Mouse (Mus musculus): Measurements from ENCODE around the gene Prss50. TPM values are rescaled to one million over a fixed set of nuclear protein-coding genes. Genes with fewer than 3 reads are reported as not detected.

Prss50 gene
- polyA plus RNA-seq, 1 experiment from 2014 or later = 0.97 TPM

- no peak for ATAC-seq (ENCODE audit: insufficient number of reproducible peaks, low FRiP score)
- Histone ChIP-seq H3K27ac (ENCODE audit: poor library complexity, severe bottlenecking) (no peak overlapping the region), H3K27me3 (replicated peaks) (peaks cover 59% of the 10 kb centered on the region), H3K9ac (no peak overlapping the region), H3K4me3 (no peak overlapping the region), H3K9me3 (replicated peaks) (no peaks in the 10 kb centered on the region), H3K36me3 (no peaks in the 10 kb centered on the region), H3K4me2 (no peak overlapping the region), H3K4me1 (replicated peaks) (peaks cover 32% of the 10 kb centered on the region)
- 20% methylated on average over 3 of the region's 3 CpGs for WGBS
Measured at GRCm38 (mm10) chr9:110874660-110875191, 17.0 kb downstream of the Prss50 start.

DNA sequence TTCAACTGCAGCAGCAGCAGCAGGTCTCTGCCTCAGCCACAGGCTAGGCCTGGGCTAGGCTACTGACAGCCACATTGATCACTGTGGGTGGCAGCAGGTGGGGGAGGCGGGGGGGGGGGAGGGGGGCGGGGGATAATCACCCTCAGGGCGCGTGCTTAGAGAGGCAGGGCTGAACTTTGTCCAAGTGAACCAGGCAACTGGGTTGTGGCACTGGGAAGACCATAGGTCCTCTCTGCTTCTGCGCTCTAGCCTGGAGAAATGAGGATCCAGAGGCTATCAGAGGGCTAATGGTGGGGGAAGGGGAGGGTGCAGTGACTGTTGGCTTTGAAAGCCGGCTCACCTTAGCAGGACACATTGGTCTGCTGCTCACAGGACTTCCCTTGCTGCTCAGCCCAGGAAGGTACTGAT is 17.5 kb downstream of the Prss50 start:
- Histone ChIP-seq H3K4me2 (no peak overlapping the region), H3K9me3 (replicated peaks) (no peaks in the 10 kb centered on the region), H3K36me3 (no peaks in the 10 kb centered on the region), H3K27me3 (replicated peaks) (peaks cover 65% of the 10 kb centered on the region), H3K4me1 (replicated peaks) (peaks cover 34% of the 10 kb centered on the region), H3K9ac (no peak overlapping the region), H3K27ac (ENCODE audit: poor library complexity, severe bottlenecking) (no peak overlapping the region), H3K4me3 (no peak overlapping the region)
- WGBS = 27% methylated on average over 4 of the region's 6 CpGs
- ATAC-seq (ENCODE audit: insufficient number of reproducible peaks, low FRiP score) = no peak

DNA sequence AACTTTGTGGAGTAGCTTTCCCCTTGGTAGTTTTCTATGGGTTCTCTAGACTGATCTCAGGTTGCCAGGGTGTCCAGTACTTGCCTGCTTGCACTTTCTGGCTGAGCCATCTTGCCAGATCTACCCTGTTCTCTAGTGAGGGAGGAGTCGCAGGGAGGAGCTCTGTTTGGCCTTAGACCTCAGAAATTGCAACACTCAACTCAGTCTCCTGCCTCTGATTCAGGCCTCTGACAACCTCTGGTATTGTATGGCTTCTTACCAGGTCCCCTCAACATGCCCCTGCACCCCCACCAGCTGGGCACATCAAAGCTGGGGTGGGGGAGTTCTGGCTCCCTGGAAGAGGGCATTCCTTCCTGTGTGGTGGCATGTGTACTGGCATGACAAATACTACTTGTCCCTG is 19.6 kb downstream of the Prss50 start:
- Histone ChIP-seq H3K36me3 (no peaks in the 10 kb centered on the region), H3K27me3 (replicated peaks) (peaks cover 76% of the 10 kb centered on the region), H3K9me3 (replicated peaks) (no peaks in the 10 kb centered on the region), H3K4me3 (no peak overlapping the region), H3K4me2 (no peak overlapping the region), H3K27ac (ENCODE audit: poor library complexity, severe bottlenecking) (no peak overlapping the region), H3K4me1 (replicated peaks) (peaks cover 39% of the 10 kb centered on the region), H3K9ac (no peak overlapping the region)
- ATAC-seq (ENCODE audit: insufficient number of reproducible peaks, low FRiP score) = no peak
- WGBS = 81% methylated on average over 1 of the region's 1 CpGs

- WGBS = 72% methylated on average over 5 of the region's 5 CpGs
- Histone ChIP-seq H3K36me3 (no peaks in the 10 kb centered on the region), H3K4me3 (no peak overlapping the region), H3K27ac (ENCODE audit: poor library complexity, severe bottlenecking) (no peak overlapping the region), H3K4me2 (no peak overlapping the region), H3K4me1 (replicated peaks) (peaks cover 39% of the 10 kb centered on the region), H3K27me3 (replicated peaks) (peaks cover 71% of the 10 kb centered on the region), H3K9ac (no peak overlapping the region), H3K9me3 (replicated peaks) (no peaks in the 10 kb centered on the region)
- no peak for ATAC-seq (ENCODE audit: insufficient number of reproducible peaks, low FRiP score)
Measured at GRCm38 (mm10) chr9:110877888-110878287, 20.1 kb downstream of the Prss50 start.

GRCm38 (mm10) chr9:110879191-110879920 is 21.6 kb downstream of the Prss50 start, which contains the start of gene Als2cl:
Als2cl (plus strand) TSS chr9:110879870.
- no peaks in the 10 kb centered on the region for H3K36me3 ChIP-seq
- H3K4me3 ChIP-seq = peak within 1 kb of the TSS; percentile 72
- H3K27me3 ChIP-seq (replicated peaks) = peaks cover 63% of the 10 kb centered on the region
- peaks cover 30% of the 10 kb centered on the region for H3K4me1 ChIP-seq (replicated peaks)
- H3K9ac ChIP-seq = peak within 1 kb of the TSS; percentile 67
- 16% methylated on average over 12 of the region's 12 CpGs for WGBS
- H3K4me2 ChIP-seq = peak within 1 kb of the TSS; percentile 99
- no peak for ATAC-seq (ENCODE audit: insufficient number of reproducible peaks, low FRiP score)
- no peak within 1 kb of the TSS for H3K27ac ChIP-seq (ENCODE audit: poor library complexity, severe bottlenecking)
- H3K9me3 ChIP-seq (replicated peaks) = no peaks in the 10 kb centered on the region

DNA sequence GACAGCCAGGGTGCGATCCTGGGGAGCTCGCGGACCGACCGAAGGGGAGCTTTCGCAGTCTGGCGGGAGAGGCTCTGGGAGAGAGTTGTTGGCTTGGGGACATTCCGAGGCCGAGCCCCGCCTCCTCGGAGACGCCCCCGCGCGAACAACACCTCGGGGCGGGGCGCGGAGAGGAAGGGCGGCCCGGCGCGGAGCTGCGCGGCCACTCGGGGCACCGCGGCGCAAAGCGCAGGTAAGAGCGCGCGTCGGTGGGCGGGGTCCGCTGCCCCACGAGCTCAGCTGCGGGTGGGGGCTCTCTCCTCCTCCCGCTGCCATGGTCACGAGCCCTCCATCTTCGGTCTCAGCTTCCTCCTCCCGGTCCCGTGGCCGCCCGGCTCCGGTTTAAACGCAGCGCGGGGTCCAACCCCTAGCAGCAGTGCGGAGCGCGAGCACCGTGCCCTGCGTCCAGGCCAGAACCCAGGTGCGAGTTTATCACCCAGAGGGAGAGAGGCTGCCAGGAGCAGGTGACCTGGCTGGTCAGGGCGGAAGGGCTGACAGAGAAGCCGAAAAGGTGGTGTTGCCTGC is 22.3 kb downstream of the Prss50 start, which contains the start of gene Tmie:
TSS of gene Tmie (minus strand) at position 116 of the 564 bp plus-strand sequence.
- Histone ChIP-seq H3K4me2 (peak within 1 kb of the TSS; percentile 99), H3K9me3 (replicated peaks) (no peaks in the 10 kb centered on the region), H3K4me3 (peak within 1 kb of the TSS; percentile 72), H3K27ac (ENCODE audit: poor library complexity, severe bottlenecking) (no peak within 1 kb of the TSS), H3K36me3 (no peaks in the 10 kb centered on the region), H3K4me1 (replicated peaks) (peaks cover 26% of the 10 kb centered on the region), H3K27me3 (replicated peaks) (peaks cover 63% of the 10 kb centered on the region), H3K9ac (peak within 1 kb of the TSS; percentile 67)
- WGBS = under 1% methylated on average over 56 of the region's 57 CpGs
- peak; percentile 31 for ATAC-seq (ENCODE audit: insufficient number of reproducible peaks, low FRiP score)

DNA sequence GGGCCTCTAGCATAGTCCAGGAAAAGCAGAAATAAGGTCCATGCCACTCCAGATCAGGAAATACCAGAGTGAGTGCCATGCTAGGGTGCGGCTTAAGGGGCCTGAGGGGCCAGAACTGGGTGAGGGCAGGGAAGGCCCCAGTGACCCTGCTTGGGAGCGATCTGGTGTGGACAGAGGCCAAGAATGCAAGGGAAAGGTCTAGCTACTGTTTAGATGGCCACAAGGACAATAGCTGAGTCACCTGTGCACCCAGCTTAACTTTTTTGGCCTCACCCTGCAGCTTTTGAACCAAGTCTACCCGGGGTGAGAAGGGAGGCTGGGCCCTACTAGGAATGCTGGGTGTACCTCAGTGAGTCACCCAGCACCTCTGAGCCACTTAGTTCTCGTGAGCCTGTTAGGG is 23.0 kb downstream of the Prss50 start:
- H3K9me3 ChIP-seq (replicated peaks) = no peaks in the 10 kb centered on the region
- H3K9ac ChIP-seq = peak overlapping the region; percentile 67; the same call in 1 of the 2 replicates
- H3K4me2 ChIP-seq = peak overlapping the region; percentile 99
- WGBS = 72% methylated on average over 4 of the region's 4 CpGs
- H3K4me1 ChIP-seq (replicated peaks) = peaks cover 26% of the 10 kb centered on the region
- H3K27me3 ChIP-seq (replicated peaks) = peaks cover 65% of the 10 kb centered on the region
- H3K4me3 ChIP-seq = peak overlapping the region; percentile 72; the same call in 1 of the 2 replicates
- no peak overlapping the region for H3K27ac ChIP-seq (ENCODE audit: poor library complexity, severe bottlenecking)
- no peak for ATAC-seq (ENCODE audit: insufficient number of reproducible peaks, low FRiP score)
- H3K36me3 ChIP-seq = no peaks in the 10 kb centered on the region

DNA sequence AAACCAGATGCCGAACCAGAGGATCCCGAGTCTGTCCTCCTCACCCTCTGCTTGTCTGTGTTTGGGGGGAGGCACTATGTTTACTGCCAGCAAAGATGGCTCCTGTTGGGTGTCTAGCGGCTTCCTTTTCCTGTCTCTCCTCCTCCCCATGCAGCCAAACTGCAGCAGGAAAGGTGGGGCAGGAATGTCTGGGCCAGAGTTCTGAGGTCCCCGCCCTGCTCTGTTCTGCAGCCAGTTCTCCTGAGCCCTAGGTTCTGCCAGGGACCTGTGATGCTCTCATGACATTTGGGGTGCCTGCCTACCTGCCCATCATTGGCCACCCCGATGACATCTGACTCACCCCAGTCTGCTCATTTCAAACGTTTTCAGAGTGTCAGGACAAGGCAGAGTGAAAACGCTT is 24.2 kb downstream of the Prss50 start:
- Histone ChIP-seq H3K4me2 (no peak overlapping the region), H3K9ac (no peak overlapping the region), H3K9me3 (replicated peaks) (no peaks in the 10 kb centered on the region), H3K27ac (ENCODE audit: poor library complexity, severe bottlenecking) (no peak overlapping the region), H3K36me3 (no peaks in the 10 kb centered on the region), H3K4me3 (no peak overlapping the region), H3K27me3 (replicated peaks) (peaks cover 66% of the 10 kb centered on the region), H3K4me1 (replicated peaks) (peaks cover 26% of the 10 kb centered on the region)
- WGBS = 65% methylated on average over 7 of the region's 7 CpGs
- no peak for ATAC-seq (ENCODE audit: insufficient number of reproducible peaks, low FRiP score)

- WGBS = 55% methylated on average over 9 of the region's 9 CpGs
Measured at GRCm38 (mm10) chr9:110887388-110888303, 29.9 kb downstream of the Prss50 start.

GRCm38 (mm10) chr9:110888935-110889334 is 31.2 kb downstream of the Prss50 start:
- H3K27me3 ChIP-seq (replicated peaks) = peaks cover 43% of the 10 kb centered on the region
- no peak overlapping the region for H3K27ac ChIP-seq (ENCODE audit: poor library complexity, severe bottlenecking)
- no peak overlapping the region for H3K9ac ChIP-seq
- no peaks in the 10 kb centered on the region for H3K9me3 ChIP-seq (replicated peaks)
- ATAC-seq (ENCODE audit: insufficient number of reproducible peaks, low FRiP score) = no peak
- H3K4me2 ChIP-seq = no peak overlapping the region
- H3K36me3 ChIP-seq = no peaks in the 10 kb centered on the region
- WGBS = 88% methylated on average over 14 of the region's 14 CpGs
- no peak overlapping the region for H3K4me3 ChIP-seq
- peaks cover 16% of the 10 kb centered on the region for H3K4me1 ChIP-seq (replicated peaks)

More at GRCm38 (mm10) chr9:110887388-110888303, 29.9 kb downstream of the Prss50 start:
- Histone ChIP-seq H3K36me3 (no peaks in the 10 kb centered on the region), H3K4me2 (no peak overlapping the region), H3K4me1 (replicated peaks) (peaks cover 16% of the 10 kb centered on the region), H3K27me3 (replicated peaks) (peaks cover 42% of the 10 kb centered on the region), H3K27ac (ENCODE audit: poor library complexity, severe bottlenecking) (no peak overlapping the region), H3K4me3 (no peak overlapping the region), H3K9ac (no peak overlapping the region), H3K9me3 (replicated peaks) (no peaks in the 10 kb centered on the region)
- ATAC-seq (ENCODE audit: insufficient number of reproducible peaks, low FRiP score) = no peak

All from heart, embryonic 12.5 days (tissue).